Mouse (Mus musculus): ENCODE measurements around the gene 6820408C15Rik.

The 6820408C15Rik gene

GRCm38 (mm10) chr2:152464570-152465150, 49.3 kb downstream of the 6820408C15Rik start, which contains the start of gene Defb23:
TSS of gene Defb23 (minus strand) at chr2:152464620.
- no peak for DNase-seq (ENCODE audit: extremely low read depth, insufficient read length, low spot score)

GRCm38 (mm10) chr2:152470973-152471372, 55.6 kb downstream of the 6820408C15Rik start:
- DNase-seq (ENCODE audit: extremely low read depth, insufficient read length, low spot score) = no peak

GRCm38 (mm10) chr2:152472434-152472833, 57.0 kb downstream of the 6820408C15Rik start:
- DNase-seq (ENCODE audit: extremely low read depth, insufficient read length, low spot score) = no peak

GRCm38 (mm10) chr2:152476763-152477162, 61.4 kb downstream of the 6820408C15Rik start, which contains the start of gene Defb20:
TSS of gene Defb20 (plus strand) at chr2:152477063.
- no peak for DNase-seq (ENCODE audit: extremely low read depth, insufficient read length, low spot score)

- DNase-seq (ENCODE audit: extremely low read depth, insufficient read length, low spot score) = peak; percentile 52
Observed at GRCm38 (mm10) chr2:152480881-152481280, 65.5 kb downstream of the 6820408C15Rik start.

- DNase-seq (ENCODE audit: extremely low read depth, insufficient read length, low spot score) = no peak
Observed at GRCm38 (mm10) chr2:152481726-152482125, 66.3 kb downstream of the 6820408C15Rik start.

GRCm38 (mm10) chr2:152487024-152487423, 71.6 kb downstream of the 6820408C15Rik start:
- DNase-seq (ENCODE audit: extremely low read depth, insufficient read length, low spot score) = no peak

- DNase-seq (ENCODE audit: extremely low read depth, insufficient read length, low spot score) = no peak
Observed at GRCm38 (mm10) chr2:152490038-152490437, 74.7 kb downstream of the 6820408C15Rik start, which contains the start of gene Defb22. TSS of gene Defb22 (minus strand) at chr2:152490138.

GRCm38 (mm10) chr2:152493151-152493550, 77.8 kb downstream of the 6820408C15Rik start:
- no peak for DNase-seq (ENCODE audit: extremely low read depth, insufficient read length, low spot score)
